Mouse (Mus musculus) c-Kit-positive CD71-positive TER-119-positive erythroid progenitor cells, embryonic 14.5 days (primary cell): ENCODE results near the gene Ninl.

Experiments used
- DNase-seq: peaks from one replicate; pipeline ENCODE4 v3.0.0-alpha.2; 2013; ENCODE audit warnings: low spot score

Ninl gene

DNA sequence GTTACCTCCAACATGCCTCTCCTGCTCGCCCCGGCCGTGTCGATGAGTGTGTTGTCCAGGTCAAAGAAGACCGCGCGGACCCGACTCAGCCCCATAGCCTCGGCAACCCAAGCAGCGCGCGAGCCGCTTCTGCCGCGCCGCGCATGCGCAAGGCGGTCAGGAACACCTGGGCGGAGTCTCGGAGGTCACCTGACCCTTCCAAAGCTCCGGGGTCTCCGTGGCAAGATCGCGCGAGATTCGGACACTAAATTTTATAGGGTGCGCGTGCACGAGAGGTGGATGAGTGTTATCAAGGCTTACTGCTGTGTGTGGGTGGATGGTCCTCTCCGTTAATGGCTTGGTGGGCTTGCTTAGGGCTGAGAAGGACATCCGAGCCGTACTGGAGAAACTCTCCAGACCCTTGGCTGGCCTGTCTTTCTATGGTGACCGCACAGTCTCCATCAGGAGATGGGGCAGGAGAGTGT lies at the start of gene Ninl, which contains the start of gene Nanp:
Ninl (minus strand) TSS at position 151 of the 464 bp plus-strand sequence.
Nanp (minus strand) TSS at position 167 of the 464 bp plus-strand sequence.
- DNase-seq: peak; percentile 94

DNA sequence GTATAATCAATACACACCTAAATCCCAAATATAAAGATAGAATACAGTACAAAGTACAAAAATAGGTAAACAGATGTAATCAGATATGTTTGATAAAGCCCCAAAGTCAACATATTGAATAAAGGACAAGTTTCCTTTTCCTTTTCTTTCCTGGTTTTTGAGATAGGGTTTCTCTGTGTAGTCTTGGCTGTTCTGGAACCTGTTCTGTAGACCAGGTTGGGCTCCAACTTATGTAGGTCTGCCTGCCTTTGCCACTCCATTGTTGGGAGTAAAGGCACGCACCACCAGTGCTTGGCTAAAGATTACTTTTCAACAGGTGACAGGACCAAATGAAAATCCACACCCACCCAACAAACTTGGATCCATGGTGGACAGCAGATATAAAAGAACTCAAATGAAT lies 17.5 kb upstream of the Ninl start:
- no peak for DNase-seq

DNA sequence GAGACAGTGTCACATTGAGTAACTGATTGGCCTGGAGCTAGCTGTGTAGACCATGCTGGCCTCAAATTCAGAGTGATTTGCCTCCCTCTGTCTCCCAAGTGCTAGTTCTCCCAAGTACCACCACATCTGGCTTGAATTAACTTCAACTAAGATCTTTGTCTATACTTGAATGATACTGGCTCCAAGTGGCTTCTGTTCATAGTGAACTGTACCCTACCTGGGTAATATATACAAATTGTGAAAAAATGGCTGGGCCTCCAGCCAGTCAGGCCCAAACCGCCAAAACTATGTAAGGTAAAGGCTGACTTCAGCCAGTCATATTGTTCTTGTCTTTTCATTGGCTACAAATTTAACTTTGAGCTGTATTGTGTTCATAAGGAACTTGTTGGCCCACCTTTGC lies 1.2 kb upstream of the Ninl start:
- DNase-seq: no peak

DNA sequence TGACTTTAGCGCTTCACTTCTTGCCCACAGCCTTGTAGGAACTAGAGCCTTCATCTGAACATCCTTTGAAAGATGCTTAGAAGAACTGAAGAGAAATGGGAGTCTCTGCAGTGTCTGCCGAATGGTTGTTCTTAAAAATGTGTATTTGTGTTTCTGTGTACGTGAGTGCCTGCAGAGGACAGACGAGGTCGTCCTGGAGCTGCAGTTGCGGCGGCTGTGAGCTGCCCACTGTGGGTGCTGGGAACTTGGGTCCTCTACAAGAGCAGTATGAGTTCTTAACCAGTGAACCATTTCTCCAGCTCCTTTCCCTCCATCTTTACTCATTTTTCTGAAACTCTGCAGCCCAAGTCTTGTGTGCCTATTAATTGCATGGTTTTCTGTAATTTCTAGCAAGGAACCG lies 544 bp upstream of the Ninl start:
- DNase-seq: peak; percentile 9

DNA sequence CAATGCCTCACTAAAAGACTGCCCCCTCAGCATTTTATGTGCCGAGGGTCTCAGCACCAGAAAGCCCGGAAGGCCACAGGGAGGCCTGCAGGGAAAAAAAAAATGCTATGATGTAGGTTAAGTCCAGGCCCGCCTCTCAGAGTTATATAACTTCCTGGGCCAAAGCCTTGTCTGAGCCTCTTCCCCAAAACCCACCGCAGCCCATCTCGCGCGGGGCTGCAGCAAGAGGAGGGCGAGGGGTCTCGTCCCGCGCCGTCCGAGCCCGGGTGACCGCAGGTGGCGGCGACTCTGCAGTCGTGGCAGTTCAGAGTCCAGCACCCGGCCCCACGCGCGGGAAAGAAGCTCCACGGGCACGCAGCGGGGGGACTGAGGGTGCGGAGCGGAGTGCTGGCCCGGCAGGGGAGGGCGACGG lies 365 bp downstream of the Ninl start:
- DNase-seq: peak; percentile 45

DNA sequence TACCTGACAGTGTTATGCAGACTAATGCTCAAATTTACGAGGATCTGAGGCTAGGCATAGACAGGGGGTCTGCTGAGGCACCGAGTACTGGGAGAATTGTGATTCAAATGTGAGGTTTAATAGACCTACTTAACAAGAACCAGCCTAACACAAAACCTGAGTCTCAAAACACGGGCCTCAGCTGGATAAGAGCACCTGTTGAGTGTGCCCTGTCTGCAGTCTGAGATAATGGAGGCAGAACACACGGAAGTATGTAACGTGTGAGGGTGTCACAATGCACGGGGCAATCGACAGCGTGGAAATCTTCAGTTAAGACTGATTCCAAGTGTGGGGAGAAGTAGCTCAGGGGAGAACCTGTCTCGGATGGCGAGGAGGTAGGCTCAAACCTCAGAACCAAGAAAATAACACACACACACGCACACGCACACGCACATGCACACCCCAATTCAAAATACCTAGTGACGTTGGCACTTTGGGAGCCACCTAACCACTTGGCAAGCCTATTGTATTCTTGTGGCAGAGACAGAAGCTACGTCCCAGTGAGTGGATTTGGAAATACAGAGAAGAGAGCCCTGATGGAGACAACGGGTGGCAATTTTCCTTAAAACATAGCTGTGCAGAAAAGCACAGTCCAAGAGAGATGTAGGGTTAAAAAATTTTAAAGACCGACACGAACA lies 1.2 kb downstream of the Ninl start:
- DNase-seq: peak; percentile 83

DNA sequence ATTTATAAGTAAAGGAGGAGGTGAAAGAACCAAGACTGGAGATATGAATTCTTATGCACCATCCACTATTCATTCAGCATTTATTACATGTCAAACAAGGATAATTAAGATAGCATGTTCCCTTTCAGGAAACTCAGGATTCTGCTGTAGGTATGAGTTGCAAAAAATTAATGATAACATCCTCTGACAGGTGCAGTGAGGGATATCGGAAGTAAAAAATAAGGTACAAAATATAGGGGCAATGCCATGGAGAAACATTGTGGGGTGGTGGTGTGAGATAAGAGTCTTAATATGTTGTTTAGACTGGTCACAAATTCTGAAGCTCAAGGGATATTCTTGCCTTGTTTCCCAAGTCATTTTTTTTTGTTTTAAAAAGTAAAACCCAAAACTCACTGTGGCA lies 1.9 kb downstream of the Ninl start:
- DNase-seq: no peak

DNA sequence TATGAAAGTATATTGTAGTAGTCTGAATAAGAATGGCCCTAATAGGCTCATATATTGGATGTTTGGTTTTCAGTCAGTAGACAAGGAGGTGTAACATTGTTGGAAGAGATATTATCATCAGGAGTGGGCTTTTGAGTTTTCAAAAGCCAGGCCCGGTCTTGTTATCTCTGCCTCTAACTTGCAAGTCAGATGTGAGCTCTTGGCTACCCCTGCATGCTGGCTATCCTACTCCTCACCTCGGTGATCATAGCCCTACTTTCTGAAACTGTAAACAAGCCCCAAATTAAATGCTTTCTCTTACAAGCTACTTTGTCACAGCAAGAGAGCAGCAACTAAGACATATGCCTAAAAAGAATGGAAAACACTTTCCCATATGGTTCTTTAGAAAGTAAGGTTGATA lies 2.5 kb downstream of the Ninl start:
- DNase-seq: peak; percentile 23

DNA sequence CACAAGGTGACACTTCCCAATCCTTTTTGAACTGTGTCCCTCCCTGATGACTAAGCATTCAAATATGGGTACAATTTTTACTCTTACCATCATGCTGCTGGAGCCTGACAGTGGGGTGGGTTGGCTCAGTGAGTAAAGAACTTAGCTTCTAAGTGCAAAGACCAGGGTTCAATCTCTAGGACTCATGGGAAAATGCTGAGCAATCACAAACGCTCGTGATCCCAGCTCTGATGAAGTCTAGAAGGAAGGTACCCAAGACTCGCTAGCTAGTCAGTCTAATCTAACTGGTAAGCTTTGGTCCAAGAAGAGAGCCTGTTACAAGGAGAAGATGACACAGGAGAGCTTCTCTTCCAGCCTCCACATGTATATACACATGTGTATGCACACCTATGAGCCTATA lies 4.7 kb downstream of the Ninl start:
- DNase-seq: no peak

DNA sequence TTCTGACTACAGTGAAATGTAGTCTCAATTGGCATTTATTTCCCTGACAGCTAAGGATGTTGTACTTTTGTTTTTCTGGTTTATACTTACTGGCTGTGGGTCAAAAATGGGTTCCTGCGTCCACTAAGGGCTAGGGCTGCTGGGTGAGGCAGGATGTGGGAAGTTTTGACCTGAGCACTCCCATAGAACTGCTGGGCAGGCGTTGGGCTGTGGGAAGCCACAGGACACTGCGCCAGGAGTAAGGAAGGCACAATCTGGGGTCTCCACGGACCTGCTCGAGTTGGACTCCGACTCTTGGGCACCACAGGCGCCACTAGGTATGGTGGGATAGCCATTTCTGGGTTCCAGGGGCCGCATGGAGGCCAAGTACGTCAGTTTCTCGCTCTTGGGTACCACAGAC lies 18.0 kb downstream of the Ninl start:
- DNase-seq: no peak

DNA sequence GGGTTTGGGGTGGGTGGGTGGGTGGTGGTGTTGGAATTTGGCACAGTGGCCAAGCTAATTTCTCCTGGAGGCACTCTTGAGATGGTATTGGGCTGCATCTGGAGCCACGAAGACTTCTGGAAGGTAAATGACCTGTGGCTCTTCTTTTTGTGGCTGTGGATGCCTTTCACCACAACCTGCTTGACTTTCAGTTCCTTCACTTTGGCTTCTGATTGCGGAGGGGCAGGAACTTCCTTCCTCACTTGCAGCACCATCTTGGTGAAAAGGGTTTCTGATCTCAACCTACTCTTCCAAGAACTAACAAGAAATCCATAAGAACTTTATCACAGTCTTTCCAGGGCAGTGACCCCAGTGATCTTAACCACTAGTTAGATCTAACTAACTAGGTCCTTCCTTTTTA lies 23.9 kb downstream of the Ninl start:
- no peak for DNase-seq

DNA sequence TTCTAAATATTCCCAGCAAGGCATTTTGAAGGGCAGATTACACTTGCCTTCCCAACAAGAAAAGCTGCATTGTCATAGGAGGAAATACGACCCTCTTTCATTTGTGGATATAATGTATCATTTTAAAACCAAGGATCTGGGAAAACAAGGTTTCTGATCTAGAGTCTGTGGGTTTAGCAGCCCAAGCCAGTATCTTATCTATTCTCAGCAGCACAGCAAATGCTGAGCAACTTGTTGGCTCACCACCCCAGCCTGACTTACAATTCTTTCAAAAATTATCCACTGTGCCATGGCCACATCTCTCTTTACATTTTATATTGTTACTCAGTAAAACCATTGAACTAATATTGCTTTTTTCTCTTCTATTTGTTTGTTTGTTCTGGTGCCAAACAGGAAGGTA lies 27.9 kb downstream of the Ninl start:
- peak; percentile 54 for DNase-seq

DNA sequence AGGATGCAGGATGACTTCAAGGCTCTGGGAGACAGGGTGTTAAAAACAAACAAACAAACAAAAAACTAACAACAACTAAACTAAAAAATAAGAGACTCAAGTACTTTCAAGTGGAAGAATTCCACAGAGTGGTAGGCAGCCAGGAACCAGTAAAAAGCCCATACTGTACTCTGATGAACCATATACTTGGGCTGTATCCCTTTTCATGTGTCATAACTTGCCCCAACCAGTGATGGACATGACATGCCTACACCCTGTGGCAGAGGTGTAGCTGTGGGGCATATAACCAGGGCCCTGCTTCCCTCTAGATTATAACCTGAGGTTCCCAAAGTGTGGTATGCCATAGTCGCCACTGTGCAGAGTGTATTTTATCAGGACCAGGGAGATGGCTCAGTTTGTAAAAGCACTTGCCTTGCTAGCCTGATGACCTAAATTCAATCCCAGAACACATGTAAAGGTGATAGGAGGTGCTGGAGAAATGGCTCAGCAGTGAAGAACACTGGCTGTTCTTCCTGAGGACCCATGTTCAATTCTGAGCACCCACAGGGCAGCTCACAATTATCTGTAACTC lies 29.6 kb downstream of the Ninl start:
- DNase-seq: no peak

DNA sequence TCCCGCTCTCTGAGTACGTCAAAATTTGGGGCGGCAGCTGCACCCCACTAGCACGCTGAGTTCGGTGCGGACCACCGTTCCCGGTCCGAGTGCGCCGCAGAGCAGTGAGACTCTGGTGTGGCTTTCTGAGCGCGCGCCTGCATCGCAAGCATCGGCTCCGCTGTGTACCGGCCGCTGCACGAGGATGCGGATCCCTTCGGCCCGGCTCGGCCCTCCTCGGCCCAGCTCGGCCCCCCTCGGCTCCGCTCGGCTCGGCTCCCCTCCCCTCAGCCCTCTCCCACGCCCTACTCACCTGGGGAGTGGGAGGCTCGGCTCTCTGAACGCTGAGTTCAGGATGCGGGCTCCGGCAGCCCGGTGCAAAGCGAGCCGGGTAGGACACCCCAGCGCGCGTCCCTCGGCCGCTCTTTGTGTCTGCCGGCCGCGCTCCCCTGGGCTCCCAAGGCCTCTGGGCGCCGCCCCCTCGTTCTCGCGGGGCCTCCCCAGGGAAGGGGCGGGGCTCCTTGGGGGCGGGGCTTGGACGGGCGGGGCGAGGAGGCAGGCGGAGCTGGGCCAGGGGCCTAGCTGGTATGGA lies 30.2 kb downstream of the Ninl start:
- DNase-seq: peak; percentile 85

DNA sequence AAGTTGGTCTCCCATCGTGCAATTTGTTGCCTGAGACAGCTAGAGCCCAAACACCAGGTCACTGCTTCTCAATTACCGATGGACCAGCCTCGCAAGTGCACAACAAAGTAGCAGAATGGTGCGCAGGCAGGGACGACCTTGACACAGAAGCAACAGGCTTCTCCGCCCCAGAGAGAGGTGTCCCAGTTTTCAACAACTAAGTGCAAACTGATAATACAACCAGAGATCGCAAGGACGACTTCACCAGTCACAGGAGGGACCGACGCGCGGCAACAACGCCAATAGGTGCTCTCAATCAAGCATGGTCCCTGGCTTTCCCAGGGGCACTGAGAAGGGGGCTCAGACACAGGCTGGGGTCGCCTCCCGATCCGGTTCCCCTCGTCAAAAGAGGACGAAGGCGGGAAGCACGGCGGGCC lies 30.7 kb downstream of the Ninl start:
- DNase-seq: peak; percentile 54

DNA sequence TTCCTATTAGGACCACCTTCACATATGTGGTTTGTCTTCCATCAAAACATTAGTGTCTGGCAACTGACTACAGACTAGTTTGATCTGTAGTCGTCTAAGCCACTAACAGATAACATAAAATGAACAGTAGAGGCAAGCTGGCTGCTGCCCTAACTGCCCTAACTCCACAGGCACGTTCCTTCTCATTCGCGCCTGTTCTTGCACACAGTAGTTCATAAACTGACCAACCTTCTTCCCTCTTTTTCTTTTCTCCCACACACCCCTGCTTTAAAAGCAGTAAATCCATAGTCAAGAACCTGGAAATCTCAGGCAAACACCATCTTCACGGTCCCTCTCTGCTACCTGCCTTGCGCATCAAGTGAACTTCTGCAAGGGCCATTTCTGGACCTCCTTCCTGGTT lies 31.2 kb downstream of the Ninl start:
- DNase-seq: no peak

DNA sequence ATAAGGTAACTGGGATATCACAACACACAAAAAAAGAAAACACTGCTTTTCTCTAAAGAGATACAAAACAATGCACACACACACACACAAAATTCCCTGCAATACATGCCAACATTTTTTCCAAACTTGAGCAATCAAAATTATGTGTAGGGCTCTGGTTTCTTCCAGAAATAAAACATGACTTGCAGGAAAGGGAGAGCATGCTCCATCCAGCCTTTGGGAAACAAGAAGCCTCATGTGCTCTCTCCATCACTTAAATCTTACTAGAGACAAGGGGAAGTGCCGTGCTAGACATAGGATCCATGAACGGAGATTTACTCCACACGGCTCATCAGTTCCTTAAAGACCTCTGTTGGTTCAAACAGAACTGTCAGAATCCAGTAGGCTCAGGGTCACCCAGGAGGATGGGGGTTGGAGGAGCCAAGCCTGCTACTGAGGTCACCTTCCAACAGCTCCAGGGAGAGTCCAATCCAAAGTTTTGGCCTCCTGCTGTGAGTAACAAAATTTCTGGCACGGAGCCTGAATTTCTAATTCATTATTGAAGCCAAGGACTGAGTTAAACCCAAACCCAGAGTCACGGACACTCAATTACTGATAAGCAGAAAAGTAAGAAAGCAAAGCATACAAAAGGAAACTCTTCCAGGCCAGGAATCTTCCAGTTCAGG lies 32.8 kb downstream of the Ninl start:
- DNase-seq: no peak

DNA sequence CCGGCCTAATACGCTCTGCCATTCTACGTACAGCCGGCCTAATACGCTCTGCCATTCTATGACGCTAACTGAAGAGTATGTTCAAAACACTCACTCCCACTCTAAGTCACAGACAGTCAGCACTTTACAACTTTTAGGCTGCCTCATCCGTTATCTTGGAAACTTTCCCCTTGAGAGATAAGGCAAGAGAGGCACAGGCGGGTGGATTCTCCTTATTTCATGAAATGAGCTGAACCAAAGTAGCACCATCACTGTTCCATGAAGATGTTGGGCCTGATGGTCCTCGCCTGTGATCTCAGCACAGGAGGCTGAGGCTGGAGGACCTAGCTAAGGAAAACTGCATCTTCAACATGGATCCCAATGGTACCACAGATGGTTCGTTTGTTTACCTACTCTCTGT lies 34.8 kb downstream of the Ninl start:
- no peak for DNase-seq

DNA sequence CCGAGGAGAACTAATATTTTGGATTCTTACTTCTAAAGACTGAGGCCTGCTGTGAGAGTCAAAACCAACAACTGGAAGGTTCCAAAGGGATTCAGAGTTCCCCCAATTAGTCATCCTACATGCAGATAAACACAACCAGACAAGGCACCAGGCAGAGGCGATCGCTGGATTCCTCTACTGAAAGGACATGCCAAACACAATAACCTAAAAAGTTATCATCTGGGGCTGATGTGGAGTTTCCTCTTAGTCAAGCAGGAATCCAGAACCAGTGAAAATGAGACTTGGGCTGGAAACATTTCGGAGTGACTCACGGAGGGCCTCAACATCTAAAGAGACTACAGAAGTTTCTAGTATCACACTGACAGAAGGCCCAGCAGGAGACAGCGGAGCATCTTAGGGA lies 35.4 kb downstream of the Ninl start:
- no peak for DNase-seq

DNA sequence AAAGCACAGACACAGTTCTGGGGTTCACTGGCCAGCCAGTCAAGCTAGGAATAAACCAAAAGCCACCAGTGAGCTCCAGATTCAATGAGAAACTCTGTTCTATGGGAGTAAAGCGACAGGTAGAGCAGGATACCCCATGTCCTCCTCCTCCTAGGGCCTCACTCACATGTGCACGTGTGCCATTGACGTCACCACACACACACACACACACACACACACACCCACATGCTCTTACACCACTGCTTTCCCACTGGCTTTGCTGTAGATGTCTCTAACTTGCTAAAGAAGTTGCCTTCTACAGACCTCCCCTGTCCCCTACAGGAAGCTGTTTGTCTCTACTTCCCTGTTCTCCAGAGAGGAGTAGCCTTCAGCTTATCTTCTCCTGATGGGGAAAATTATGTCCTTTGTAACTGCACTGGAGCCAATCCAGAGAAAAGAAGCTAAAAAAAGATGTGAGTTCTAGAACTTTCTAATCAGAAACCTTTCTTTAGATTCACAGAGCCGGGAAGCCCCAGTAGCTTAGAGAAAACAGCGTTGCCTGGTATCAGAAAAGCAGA lies 37.5 kb downstream of the Ninl start:
- no peak for DNase-seq

DNA sequence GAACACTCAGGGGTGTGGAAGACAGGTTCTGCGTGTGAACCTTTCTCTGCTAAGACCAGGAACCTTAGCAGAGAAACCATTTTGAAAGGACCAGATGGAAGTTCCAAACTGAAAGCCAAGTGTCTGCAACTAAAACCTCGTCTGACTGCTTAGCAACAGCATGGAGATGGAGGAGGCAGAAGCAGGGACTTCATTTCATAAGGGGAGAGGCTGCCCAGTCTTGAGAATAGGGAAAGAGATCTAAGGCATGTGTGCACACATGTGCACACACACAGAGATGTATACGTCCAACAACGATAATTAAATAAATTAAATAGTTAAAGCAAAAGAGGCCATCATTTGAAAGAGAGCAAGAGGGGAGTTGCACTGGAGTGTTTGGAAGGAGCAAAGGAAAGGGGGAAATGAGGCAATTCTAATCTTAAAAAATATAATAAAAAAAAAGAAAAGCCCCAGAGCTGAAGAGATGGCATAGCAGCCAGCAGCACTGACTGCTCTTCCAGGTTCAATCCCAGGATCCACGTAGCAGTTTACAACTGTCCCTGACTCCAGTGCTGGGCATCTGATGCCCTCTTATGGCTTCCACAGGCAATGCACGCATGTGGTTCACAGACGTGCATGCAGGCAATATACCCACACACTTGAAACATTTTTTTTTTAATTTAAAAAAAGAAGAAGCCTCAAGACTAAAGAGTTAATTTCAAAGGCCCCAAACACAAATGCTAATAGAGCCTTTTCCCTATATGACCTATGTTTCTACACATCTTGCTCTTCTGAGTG lies 38.6 kb downstream of the Ninl start:
- no peak for DNase-seq

DNA sequence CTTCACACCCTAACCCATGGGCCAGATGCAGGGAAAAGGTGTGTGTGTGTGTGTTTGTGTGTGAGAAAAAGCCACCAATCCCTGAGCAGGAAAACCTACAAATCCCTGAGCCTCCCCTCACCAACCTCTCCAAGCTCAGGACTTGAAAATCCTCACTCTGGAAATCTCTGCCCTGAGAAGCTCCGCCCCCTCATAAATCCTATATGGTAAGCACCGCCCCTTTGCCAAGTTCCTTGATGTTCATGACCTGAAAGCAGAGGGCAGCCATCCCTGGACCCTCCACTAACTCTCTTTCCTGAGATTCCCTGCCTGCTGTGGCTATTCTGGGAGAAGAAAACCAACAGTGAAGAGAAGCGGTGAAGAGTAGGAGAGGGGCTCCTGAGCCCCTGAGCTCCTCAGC lies 40.2 kb downstream of the Ninl start:
- no peak for DNase-seq
